In the genomic region with DNA sequence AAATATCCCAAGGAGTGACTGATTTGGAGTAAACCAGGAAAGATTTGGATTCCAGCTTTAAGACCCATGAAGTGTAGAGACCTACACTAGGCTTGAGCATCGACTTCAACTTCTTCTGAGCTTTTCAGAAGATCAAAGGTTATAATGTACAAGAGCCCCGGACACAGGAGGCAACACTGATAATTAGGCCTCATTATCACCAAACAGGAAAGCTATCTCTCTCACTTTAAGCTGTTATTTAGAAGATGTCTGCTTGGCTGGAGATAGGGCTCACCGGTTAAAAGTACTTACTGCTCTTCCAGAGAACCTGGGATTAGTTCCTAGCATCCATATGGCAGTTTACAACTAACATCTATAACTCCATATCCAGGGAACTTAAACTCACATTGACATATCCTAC, we compare ENCODE assay signal across 21 mouse cellular contexts. TPM values are rescaled to one million over a fixed set of nuclear protein-coding genes. Genes with fewer than 3 reads are reported as not detected.
DNase-seq lines count a peak whose midpoint lies in the region; ATAC-seq and TF ChIP-seq lines count a peak whose summit lies in the region.
"Had no signal": no experiment of that assay in that cellular context is flagged by ENCODE, and none has a peak within 500 bp of the region (broad histone marks: within the 10 kb centered on the region; RNA-seq: fewer than 3 reads in every experiment).

No protein-coding gene starts in this region.

- H3K4me3 ChIP-seq in liver, embryonic 11.5 days (ENCODE audit: low read depth, low read length): no peak overlapping the region
- H3K4me3 ChIP-seq in liver, embryonic 14.5 days (ENCODE audit: insufficient read depth in 1 of 2, low read depth in 2 of 2, low read length in 2 of 2): no peak overlapping the region
- H3K4me3 ChIP-seq: embryonic facial prominence, embryonic 15.5 days; erythroblast, embryonic 14.5 days; forebrain, embryonic 10.5 days; gastrocnemius, adult 2 months; heart, embryonic 13.5 days; hindbrain, embryonic 12.5 days had no signal

- no peaks in the 10 kb centered on the region for H3K9me3 ChIP-seq in liver, embryonic 11.5 days (ENCODE audit: control insufficient read depth, low read length)
- no peaks in the 10 kb centered on the region for H3K9me3 ChIP-seq in liver, embryonic 14.5 days (ENCODE audit: control insufficient read depth, low read length)
- H3K9me3 ChIP-seq: embryonic facial prominence, embryonic 15.5 days; forebrain, embryonic 10.5 days; heart, embryonic 13.5 days; hindbrain, embryonic 12.5 days had no signal

- TF ChIP-seq EP300 in liver, embryonic 14.5 days (IDR thresholded peaks at IDR 0.05; ENCODE audit: low read depth): peak; percentile 69

- ATAC-seq in liver, embryonic 11.5 days (replicated peaks; ENCODE audit: low FRiP score): peak; percentile 72
- peak; percentile 67 for ATAC-seq in liver, embryonic 14.5 days (ENCODE audit: insufficient read depth)
- ATAC-seq in megakaryocyte progenitor cell, adult 5-6 weeks (replicated peaks; ENCODE audit: poor library complexity): peak; percentile 39; the same call in 1 of the 2 replicates
- ATAC-seq: forebrain, embryonic 14.5 days; hindbrain, embryonic 16.5 days had no signal

- no peak for DNase-seq in liver, embryonic 11.5 days (ENCODE audit: low spot score)
- no peak for DNase-seq in liver
- peak in 1 of 3 experiments; percentile 9 for DNase-seq in liver, embryonic 14.5 days (ENCODE audit: low read depth in 3 of 3, low spot score in 3 of 3)
- no peak for DNase-seq in cerebellum, postnatal 4 days (ENCODE audit: low spot score in 2 of 2)
- DNase-seq in layer of hippocampus, adult 18-20 months (ENCODE audit: low spot score in 2 of 2): no peak
- DNase-seq: cerebellum, adult 11 months; cerebellum, adult 9-10 months; cerebellum, postnatal 25 days; gastrocnemius, adult 2 months; gastrocnemius, postnatal 25 days; heart, postnatal 4 days had no signal

- no peak for TF ChIP-seq CTCF in liver, embryonic 14.5 days (IDR thresholded peaks at IDR 0.05; ENCODE audit: low read depth)

- no peak overlapping the region; the same call in 1 of the 2 replicates for H3K27ac ChIP-seq in liver, embryonic 11.5 days (ENCODE audit: low read depth, low read length)
- no peak overlapping the region for H3K27ac ChIP-seq in liver, embryonic 14.5 days
- H3K27ac ChIP-seq: embryonic facial prominence, embryonic 15.5 days; gastrocnemius, adult 2 months; heart, embryonic 13.5 days; hindbrain, embryonic 12.5 days had no signal

- H3K4me2 ChIP-seq in liver, embryonic 11.5 days: peak overlapping the region; percentile 7; the same call in 1 of the 2 replicates
- no peak overlapping the region for H3K4me2 ChIP-seq in liver, embryonic 14.5 days (ENCODE audit: low read depth)
- H3K4me2 ChIP-seq: embryonic facial prominence, embryonic 15.5 days; heart, embryonic 13.5 days; hindbrain, embryonic 12.5 days had no signal

- whole genome bisulfite sequencing in liver, embryonic 11.5 days: 12% methylated on average over 3 of the region's 3 CpGs
- 13% methylated on average over 3 of the region's 3 CpGs for WGBS in liver, embryonic 14.5 days (ENCODE audit: insufficient replicate concordance)

- no peaks in the 10 kb centered on the region for H3K27me3 ChIP-seq in liver, embryonic 11.5 days (replicated peaks; ENCODE audit: control insufficient read depth, insufficient read depth, low read length)
- no peaks in the 10 kb centered on the region for H3K27me3 ChIP-seq in liver, embryonic 14.5 days (ENCODE audit: control insufficient read depth, insufficient read depth, low read length)
- H3K27me3 ChIP-seq: CH12.LX; embryonic facial prominence, embryonic 15.5 days; heart, embryonic 13.5 days; hindbrain, embryonic 12.5 days had no signal

- no peak overlapping the region for H3K9ac ChIP-seq in liver, embryonic 11.5 days (ENCODE audit: low read depth, low read length)
- H3K9ac ChIP-seq in liver, embryonic 14.5 days (replicated peaks): no peak overlapping the region
- H3K9ac ChIP-seq: embryonic facial prominence, embryonic 15.5 days; heart, embryonic 13.5 days; hindbrain, embryonic 12.5 days had no signal

- H3K4me1 ChIP-seq in liver, embryonic 11.5 days (replicated peaks; ENCODE audit: control insufficient read depth, insufficient read depth, low read length): peaks cover 33% of the 10 kb centered on the region
- H3K4me1 ChIP-seq in liver, embryonic 14.5 days (replicated peaks; ENCODE audit: control insufficient read depth in 2 of 2, insufficient read depth in 2 of 2, low read length in 1 of 2): peaks cover 24 to 37% of the 10 kb centered on the region in 2 experiments

- H3K36me3 ChIP-seq in liver, embryonic 11.5 days (ENCODE audit: control insufficient read depth, insufficient read depth, low read length): no peaks in the 10 kb centered on the region
- no peaks in the 10 kb centered on the region for H3K36me3 ChIP-seq in liver, embryonic 14.5 days (replicated peaks; ENCODE audit: control insufficient read depth, insufficient read depth, low read depth)
- H3K36me3 ChIP-seq: embryonic facial prominence, embryonic 15.5 days; forebrain, embryonic 10.5 days; hindbrain, embryonic 12.5 days had no signal

RNA-seq across cellular contexts. Expression of gene Mpped2, which starts 39.1 kb away (rescaled TPM):
- 16.6 and 24.7 TPM in 2 replicates for polyA plus RNA-seq in liver, embryonic 11.5 days (2014; fragmentation: Nextera tagmentation; extraction: Ambion mirVana)
- polyA plus RNA-seq in liver, embryonic 14.5 days (2012; rRNA removed): 0.43 and 0.68 TPM in 2 replicates
- 0.67 and 0.80 TPM in 2 replicates for polyA plus RNA-seq in liver, embryonic 14.5 days (2014; fragmentation: Nextera tagmentation; extraction: Ambion mirVana)
- total RNA-seq in megakaryocyte progenitor cell, adult 5-6 weeks (2015): 0.25 and 1.3 TPM in 2 replicates
- 0.30 TPM in 1 of 2 replicates, not detected in the other for total RNA-seq in megakaryocyte progenitor cell, adult 5-6 weeks (2017)
- total RNA-seq in layer of hippocampus, adult 18-20 months (2021): 10 to 100 TPM; 40.4 to 41.7 TPM
- total RNA-seq: CH12.LX; granulocyte monocyte progenitor cell, adult 5-6 weeks had no signal
- polyA plus RNA-seq: erythroblast, embryonic 14.5 days had no signal

Comparison
In these comparisons a context has a peak if more than half of its experiments do, and no peak if none do; other contexts are left out.
1. RNA of gene Mpped2, which starts 39.1 kb away (total RNA-seq): 40.4 to 41.7 TPM in layer of hippocampus, adult 18-20 months; 0.25 to 1.3 TPM in megakaryocyte progenitor cell, adult 5-6 weeks; every median in the first group is over 10 times any median in the second.
2. Peak in every context shown above with its lines, with median percentiles within 50 percentile points of each other: ATAC-seq.